Mouse (Mus musculus) thymus, adult 18-20 months (tissue): ENCODE measurements around the gene Ppfia3.

Source experiments
- DNase-seq, 2 experiments: peaks; one replicate each; pipeline ENCODE4 v3.0.0; 2022; ENCODE audit warnings: mixed read lengths in 2 of 2

Gene Ppfia3

GRCm38 (mm10) chr7:45342081-45342480 is 24.7 kb downstream of the Ppfia3 start:
- no peak for DNase-seq

- DNase-seq = peak in 1 of 2 experiments; percentile 36
Observed at GRCm38 (mm10) chr7:45341303-45341702, 25.5 kb downstream of the Ppfia3 start.

- no peak for DNase-seq
Observed at GRCm38 (mm10) chr7:45340669-45341068, 26.1 kb downstream of the Ppfia3 start.

GRCm38 (mm10) chr7:45340066-45340442 is 26.8 kb downstream of the Ppfia3 start:
- DNase-seq = no peak

DNA sequence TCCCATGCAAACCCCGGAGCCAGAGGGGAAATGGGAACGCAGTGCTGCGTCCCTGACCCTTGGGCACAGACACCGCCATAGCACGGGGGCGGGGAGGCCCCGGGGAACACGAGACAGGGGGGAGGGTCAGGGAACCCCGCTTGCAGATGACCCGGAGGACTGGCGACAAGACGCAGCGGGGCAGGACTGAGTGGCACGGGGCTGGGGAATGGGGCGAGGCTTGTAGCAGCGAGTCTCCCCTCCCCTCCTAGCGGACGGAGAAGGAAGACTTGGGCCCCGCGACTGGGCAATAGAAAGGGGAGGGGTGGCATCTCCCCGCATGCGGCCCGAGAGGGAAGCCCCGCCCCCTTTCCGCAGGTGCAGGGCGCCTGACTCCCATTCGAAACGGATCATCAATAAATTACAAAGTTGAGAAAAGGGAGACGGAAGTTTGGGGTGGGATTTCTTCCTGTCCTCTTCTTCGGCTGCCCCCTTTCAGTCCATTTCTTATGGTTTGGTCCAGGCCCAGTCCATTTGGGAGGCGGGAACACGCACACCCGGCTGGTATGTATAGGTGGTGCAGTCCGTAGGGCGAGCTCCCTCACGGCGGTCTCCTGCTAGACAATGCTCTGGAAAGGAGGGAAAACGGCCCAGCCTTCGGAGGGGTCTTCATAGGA is 27.3 kb downstream of the Ppfia3 start:
- peak in 1 of 2 experiments; percentile 18 for DNase-seq

DNA sequence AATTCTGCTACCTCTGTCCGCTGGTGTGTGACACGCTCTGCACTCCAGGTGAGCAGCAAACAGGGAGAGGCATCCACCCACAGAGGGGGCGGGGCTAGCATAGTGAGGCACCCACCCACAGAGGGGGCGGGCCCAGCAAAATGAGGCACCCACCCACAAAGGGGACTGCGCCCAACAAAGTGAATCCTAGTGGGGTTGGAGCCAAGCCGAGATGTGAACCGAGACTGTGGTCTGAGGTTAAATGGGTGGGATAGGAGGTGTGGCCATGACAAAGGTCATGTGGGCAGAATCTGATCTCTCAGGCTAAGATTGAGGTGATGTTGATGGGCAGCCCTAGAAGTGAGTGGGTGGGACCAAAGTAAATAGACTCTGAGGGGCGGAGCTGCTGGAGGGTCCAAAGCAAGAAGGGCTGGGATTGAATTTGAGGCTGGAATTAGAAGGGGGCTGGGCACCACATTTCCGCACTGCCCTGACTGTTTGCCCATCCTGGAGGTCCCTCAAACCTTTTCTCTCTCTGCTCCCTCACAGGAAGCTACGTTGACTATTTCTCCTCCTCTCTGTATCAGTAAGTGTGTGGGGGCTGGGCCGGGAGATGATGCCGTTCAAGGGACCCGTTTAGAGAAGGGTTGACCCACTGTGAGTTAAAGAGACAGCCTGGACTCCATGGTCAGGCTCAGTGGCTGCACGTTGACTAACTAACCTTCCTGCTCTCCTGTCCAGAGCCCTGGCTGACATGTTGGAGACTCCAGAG is 28.5 kb downstream of the Ppfia3 start:
- peak in 1 of 2 experiments; percentile 20 for DNase-seq

DNA sequence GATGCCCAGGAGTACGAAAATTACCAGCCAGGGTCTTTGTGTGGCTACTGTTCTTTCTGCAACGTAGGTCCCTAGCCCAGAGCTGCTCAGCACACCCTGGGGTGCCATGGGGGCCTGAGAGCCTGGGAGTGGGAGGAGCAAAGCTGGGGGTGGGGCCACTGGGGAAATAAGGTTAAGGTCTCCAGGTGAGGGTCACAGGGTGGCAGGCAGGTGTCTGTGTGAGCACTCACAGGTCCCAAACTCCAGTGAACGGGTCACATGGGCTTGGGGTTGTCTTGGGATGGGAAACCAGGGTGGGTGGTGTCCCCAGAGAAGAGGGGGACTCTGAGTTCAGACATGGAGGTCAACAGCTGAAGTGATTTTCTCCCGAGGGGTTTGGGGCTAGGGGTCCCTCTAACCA is 29.4 kb downstream of the Ppfia3 start:
- no peak for DNase-seq

DNA sequence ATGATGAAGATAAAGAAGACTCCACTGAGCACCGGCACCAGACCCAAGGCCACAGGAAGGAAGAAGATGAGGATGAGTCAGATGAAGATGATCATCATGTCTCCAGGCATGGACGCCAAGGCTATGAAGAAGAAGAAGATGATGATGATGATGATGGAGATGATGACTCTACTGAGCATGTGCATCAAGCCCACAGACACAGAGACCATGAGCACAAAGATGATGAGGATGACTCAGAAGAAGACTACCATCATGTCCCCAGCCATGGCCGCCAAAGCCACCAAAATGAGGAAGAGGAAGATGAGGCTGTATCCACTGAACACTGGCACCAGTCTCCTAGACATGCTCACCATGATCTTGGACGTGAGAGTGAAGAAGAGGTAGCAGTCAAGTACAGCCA is 30.5 kb downstream of the Ppfia3 start:
- no peak for DNase-seq

- no peak for DNase-seq
Observed at GRCm38 (mm10) chr7:45335056-45335455, 31.8 kb downstream of the Ppfia3 start, which contains the start of gene Hrc. TSS of gene Hrc (plus strand) at chr7:45335290.

DNA sequence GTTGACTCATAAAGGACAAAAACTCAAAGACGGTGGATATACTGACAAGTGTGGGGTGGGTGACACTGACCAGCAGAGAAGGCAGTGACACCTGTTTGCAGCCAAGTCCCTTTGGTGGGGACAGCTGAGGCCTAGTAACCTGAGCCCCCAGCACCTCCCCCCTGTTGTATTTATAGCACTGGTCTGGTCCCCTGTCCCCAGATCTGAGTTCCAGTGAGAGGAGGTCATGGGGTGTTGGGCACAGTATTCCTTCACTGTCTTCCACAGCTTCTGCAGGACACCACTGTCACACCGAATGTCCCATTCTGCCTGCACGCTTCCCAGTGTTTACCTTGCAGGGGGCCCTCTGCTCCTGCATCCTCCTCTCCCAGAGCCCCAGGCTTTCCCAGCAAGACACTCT is 32.2 kb downstream of the Ppfia3 start:
- no peak for DNase-seq

DNA sequence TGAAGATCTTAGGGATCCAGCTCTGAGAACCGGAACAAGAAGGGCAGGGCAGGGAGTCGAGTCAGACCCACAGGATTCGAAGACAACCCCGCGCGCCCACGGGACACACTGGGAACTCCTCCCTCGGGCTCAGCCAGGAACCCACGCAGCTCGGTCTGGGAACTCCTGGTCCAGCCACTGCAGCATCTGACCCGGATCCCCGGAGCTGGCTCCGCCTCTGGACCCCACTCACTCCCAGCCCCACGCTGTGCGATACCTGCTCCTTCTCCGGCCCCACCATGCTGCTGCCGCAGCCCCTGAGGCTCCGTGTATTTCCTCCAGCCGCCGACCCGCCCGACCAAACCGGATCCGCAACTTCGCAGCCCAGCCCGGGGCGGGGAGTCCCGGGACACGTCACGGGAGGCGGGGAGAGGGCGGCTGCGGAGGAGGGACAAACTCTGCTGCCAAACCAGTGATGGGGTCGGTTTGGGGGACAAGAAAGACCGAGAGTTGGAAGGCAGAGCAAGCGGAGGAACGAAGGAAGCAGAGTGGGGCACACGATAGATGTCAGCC is 33.3 kb downstream of the Ppfia3 start, which contains the start of gene Trpm4:
Trpm4 (minus strand) TSS at position 350 of the 552 bp plus-strand sequence.
- DNase-seq = peak; percentile 76 to 77

- peak; percentile 46 to 59 for DNase-seq
Observed at GRCm38 (mm10) chr7:45332685-45333425, 34.0 kb downstream of the Ppfia3 start.

GRCm38 (mm10) chr7:45331502-45331901 is 35.3 kb downstream of the Ppfia3 start:
- no peak for DNase-seq

DNA sequence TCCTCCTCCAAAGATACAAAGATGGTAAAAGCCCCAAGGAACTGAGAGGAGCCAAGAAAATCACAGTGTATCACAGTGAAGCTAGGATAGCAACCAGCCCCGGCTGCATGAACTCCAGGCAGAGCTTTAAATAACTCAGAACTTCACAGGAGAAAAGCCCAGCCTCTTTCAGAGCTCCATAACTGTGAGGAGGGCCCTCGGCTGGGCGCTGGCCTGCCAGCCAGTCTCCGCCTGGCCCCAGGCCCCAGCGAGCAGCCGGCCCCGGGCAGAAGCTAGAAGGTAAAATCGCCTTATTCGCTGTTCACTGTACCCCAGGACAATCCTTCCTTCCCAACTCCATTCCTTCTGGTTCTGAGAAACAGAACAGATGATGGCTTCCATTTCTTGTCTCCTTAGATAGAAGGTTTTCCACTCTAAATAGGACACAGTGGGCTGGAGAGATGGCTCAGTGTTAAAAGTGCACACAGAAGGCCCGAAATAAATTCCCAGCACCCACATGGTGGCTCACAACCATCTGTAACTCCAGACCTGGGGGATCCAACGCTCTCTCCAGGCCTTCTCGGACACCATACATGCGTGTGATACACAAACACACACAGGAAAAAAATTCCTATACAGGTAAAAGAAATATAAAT is 37.9 kb downstream of the Ppfia3 start:
- DNase-seq = no peak

DNA sequence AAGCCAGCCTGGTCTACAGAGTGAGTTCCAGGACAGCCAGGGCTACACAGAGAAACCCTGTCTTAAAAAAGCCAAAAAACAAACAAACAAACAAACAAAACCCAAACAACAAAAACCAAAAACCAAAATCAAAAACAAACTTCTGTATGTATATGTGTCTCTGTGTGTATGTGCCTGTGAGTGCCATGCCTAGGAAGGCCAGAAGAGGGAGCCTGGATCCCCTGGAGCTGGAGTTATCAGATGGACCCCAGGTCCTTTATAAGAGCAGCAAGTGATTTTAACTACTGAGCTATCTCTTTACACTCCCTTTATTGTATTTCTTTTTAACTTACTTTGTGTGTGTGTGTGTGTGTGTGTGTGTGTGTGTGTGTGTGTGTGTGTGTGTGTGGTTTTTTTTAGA is 41.0 kb downstream of the Ppfia3 start:
- DNase-seq = no peak

DNA sequence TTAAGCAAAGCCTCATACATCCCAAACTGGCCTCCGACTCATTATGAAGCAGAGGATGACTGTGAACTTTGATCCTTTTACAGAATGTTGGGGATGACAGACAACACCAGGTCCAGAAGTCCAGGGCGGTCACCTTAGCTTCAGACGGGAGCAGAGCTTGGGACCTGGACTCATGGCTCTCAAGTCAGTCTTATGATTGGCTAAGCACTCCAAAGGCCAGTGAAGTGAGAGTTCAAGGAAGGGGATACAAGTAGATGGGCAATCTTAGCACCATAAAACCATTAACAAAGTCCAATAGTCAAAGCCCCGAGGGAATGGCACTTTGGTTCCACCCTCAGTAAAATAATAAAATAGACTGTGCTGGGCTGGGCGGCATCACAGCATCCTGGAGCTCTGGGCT is 43.8 kb downstream of the Ppfia3 start:
- no peak for DNase-seq

DNA sequence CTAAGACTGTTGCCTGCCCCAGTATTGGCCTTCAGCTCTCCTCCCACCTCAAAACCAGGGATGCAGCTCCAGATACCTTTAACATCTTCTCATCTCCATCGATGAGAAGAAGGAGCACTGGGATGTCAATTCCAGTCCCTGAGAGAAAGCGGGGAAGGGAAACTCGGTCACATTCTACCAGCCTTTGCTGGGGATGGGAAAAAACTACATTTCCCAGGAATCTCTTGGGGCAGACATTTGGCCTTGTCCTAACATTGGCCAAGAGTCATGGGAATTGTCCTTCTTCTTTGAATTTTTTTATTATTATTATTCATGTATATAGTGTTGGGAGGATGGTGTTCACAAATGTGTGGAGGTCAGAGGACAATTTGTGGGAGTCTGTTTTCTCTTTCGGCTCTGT is 44.6 kb downstream of the Ppfia3 start:
- no peak for DNase-seq

DNA sequence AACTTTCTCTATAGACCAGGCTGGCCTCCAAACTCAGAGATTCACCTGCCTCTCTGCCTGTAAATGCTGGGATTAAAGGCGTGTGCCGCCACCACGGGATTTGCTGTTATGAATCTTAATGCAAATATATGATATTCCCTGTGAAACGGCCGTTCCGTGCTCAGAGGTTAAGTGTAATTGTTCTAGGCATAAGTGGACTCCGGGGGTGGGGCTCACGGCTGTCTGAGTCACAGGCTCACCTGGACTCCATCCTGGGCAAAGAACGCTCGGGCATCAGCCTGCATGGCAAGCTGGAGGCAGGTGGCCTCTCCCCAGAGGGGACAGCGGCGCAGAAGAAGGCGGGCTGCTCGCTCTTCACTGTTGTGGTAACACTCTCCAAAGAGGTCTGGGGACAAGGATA is 50.3 kb downstream of the Ppfia3 start:
- no peak for DNase-seq

- DNase-seq = no peak
Observed at GRCm38 (mm10) chr7:45315182-45315701, 51.6 kb downstream of the Ppfia3 start.

- DNase-seq = no peak
Observed at GRCm38 (mm10) chr7:45313495-45313894, 53.3 kb downstream of the Ppfia3 start.

DNA sequence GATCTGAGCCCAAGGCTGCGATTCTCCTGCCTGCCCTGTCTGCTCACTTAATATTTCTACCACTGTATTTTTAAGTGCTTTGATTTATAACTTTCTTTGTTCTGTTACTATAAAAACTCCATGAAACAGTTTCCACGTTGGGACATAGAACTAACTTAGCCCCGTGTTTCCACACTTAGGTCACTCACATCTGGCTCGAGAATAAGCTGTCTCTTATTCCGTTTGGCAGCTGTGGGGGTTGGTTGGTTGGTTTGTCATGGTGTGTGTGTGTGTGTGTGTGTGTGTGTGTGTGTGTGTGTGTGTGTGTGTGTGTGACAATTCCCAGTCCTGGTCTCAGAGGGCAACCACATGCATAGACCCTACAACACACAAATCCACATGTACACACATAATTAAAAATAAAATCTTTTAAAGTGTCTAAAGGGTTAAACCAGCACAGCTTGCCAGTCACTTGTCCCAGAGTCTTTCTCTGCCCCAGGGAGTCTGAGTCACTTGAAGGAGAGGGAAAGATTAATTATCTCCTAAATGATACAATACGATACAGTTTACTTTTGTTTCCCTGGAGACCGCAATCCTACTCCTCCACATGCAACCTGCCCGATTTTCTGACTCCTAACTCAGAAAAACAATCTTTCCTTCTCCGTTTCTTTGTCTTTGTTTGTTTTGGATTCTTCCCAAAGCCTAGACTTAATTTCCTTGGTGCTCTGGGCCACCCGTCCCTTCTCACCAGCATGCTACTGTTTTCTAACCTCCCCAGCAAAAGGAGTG is 53.9 kb downstream of the Ppfia3 start:
- no peak for DNase-seq

- DNase-seq = no peak
Observed at GRCm38 (mm10) chr7:45312023-45312422, 54.8 kb downstream of the Ppfia3 start.
